Mouse (Mus musculus) lung, adult 2 months (tissue): Measurements from ENCODE around the gene Itgal. TPM values are rescaled to one million over a fixed set of nuclear protein-coding genes. Genes with fewer than 3 reads are reported as not detected.
A peak's percentile ranks its signal among the peaks of the same experiment; 100 is the strongest.

Source experiments
- DNase-seq: peaks from one replicate; pipeline ENCODE4 v3.0.0; 2022
- H3K4me1 ChIP-seq: fragments of 200-500 bp; 2 replicates; pipeline ENCODE4 v1.6.1; 2011; ENCODE audit warnings: low read length; ENCODE audit not compliant: control insufficient read depth, insufficient read depth
- H3K4me3 ChIP-seq: fragments of 200-500 bp; replicated peaks from 2 replicates; pipeline ENCODE3; 2011; ENCODE audit warnings: low read depth, mild to moderate bottlenecking, control low read depth, low read length; ENCODE audit errors: extremely low read depth
- CTCF ChIP-seq: fragments of 200-500 bp; IDR thresholded peaks from 2 replicates; pipeline ENCODE4 v1.5.1; 2011; ENCODE audit warnings: mild to moderate bottlenecking, low read length, control low read depth; ENCODE audit not compliant: insufficient read depth
- POLR2A ChIP-seq: fragments of 200-500 bp; IDR thresholded peaks from 2 replicates; pipeline ENCODE4 v1.6.1; 2011; ENCODE audit warnings: low read depth, mild to moderate bottlenecking, control low read depth, low read length, borderline replicate concordance; ENCODE audit errors: extremely low read depth
- WGBS: fragments of 180-500 bp; shearing (Covaris S2); methylation state at CpG from one replicate; pipeline ENCODE4 v1.1.7; 2018; 5-methylcytosine and 5-hydroxymethylcytosine counted together
- polyA plus RNA-seq: library from polyadenylated mRNA; depleted of rRNA; stranded (reverse); fragments of >200 nt; gene quantifications from 2 replicates; pipeline ENCODE4 v1.2.3, GENCODE M21; 2012

Itgal gene
- polyA plus RNA-seq, 1 experiment, result 36.9 TPM

GRCm38 (mm10) chr7:127296786-127297555, 911 bp downstream of the Itgal start:
- peak overlapping the region; percentile 20 for H3K4me3 ChIP-seq
- DNase-seq, result no peak
- H3K4me1 ChIP-seq, result no peaks in the 10 kb centered on the region
- no peak for TF ChIP-seq POLR2A
- no peak for TF ChIP-seq CTCF
- WGBS, result 82% methylated on average over 5 of the region's 5 CpGs

GRCm38 (mm10) chr7:127297586-127298193, 1.6 kb downstream of the Itgal start:
- TF ChIP-seq POLR2A (no peak), CTCF (no peak)
- Histone ChIP-seq H3K4me3 (no peak overlapping the region), H3K4me1 (no peaks in the 10 kb centered on the region)
- WGBS, result 80% methylated on average over 5 of the region's 5 CpGs
- DNase-seq, result no peak

- Histone ChIP-seq H3K4me1 (no peaks in the 10 kb centered on the region), H3K4me3 (no peak overlapping the region)
- TF ChIP-seq POLR2A (no peak), CTCF (no peak)
- DNase-seq, result no peak
- WGBS, result 77% methylated on average over 2 of the region's 2 CpGs
Observed at GRCm38 (mm10) chr7:127308431-127308830, 12.4 kb downstream of the Itgal start.

- no peak for TF ChIP-seq POLR2A
- 0 out of 2 replicates have a peak, but pooled peaks have one; percentile 3 for TF ChIP-seq CTCF
- H3K4me3 ChIP-seq, result no peak overlapping the region
- H3K4me1 ChIP-seq, result no peaks in the 10 kb centered on the region
- no peak for DNase-seq
- WGBS, result 73% methylated on average over 4 of the region's 4 CpGs
Observed at GRCm38 (mm10) chr7:127308887-127309286, 12.8 kb downstream of the Itgal start.

- WGBS, result 64% methylated on average over 12 of the region's 12 CpGs
- no peak overlapping the region for H3K4me3 ChIP-seq
- no peak for TF ChIP-seq POLR2A
- no peak for TF ChIP-seq CTCF
- no peak for DNase-seq
- no peaks in the 10 kb centered on the region for H3K4me1 ChIP-seq
Observed at GRCm38 (mm10) chr7:127309951-127310350, 13.9 kb downstream of the Itgal start.

- WGBS, result 34% methylated on average over 8 of the region's 8 CpGs
Observed at GRCm38 (mm10) chr7:127313912-127314311, 17.9 kb downstream of the Itgal start.

GRCm38 (mm10) chr7:127321106-127321505, 25.0 kb downstream of the Itgal start:
- H3K4me1 ChIP-seq, result no peaks in the 10 kb centered on the region
- DNase-seq, result no peak
- no peak for TF ChIP-seq POLR2A
- no peak for TF ChIP-seq CTCF
- WGBS, result 53% methylated on average over 4 of the region's 4 CpGs
- no peak overlapping the region for H3K4me3 ChIP-seq

More at GRCm38 (mm10) chr7:127313912-127314311, 17.9 kb downstream of the Itgal start:
- H3K4me1 ChIP-seq, result no peaks in the 10 kb centered on the region
- no peak overlapping the region for H3K4me3 ChIP-seq
- no peak for DNase-seq
- no peak for TF ChIP-seq CTCF

GRCm38 (mm10) chr7:127322085-127322484, 26.0 kb downstream of the Itgal start:
- no peak for DNase-seq
- Histone ChIP-seq H3K4me3 (no peak overlapping the region), H3K4me1 (no peaks in the 10 kb centered on the region)
- TF ChIP-seq CTCF (peak; percentile 39), POLR2A (no peak)
- WGBS, result 30% methylated on average over 5 of the region's 5 CpGs

GRCm38 (mm10) chr7:127324944-127325343, 28.9 kb downstream of the Itgal start:
- 67% methylated on average over 7 of the region's 7 CpGs for WGBS
- TF ChIP-seq CTCF, result no peak
- TF ChIP-seq POLR2A, result no peak
- DNase-seq, result no peak

GRCm38 (mm10) chr7:127325550-127325949, 29.5 kb downstream of the Itgal start:
- Histone ChIP-seq H3K4me1 (no peaks in the 10 kb centered on the region), H3K4me3 (no peak overlapping the region)
- 77% methylated on average over 8 of the region's 8 CpGs for WGBS
- TF ChIP-seq CTCF (no peak), POLR2A (no peak)
- DNase-seq, result no peak

More at GRCm38 (mm10) chr7:127324944-127325343, 28.9 kb downstream of the Itgal start:
- Histone ChIP-seq H3K4me1 (no peaks in the 10 kb centered on the region), H3K4me3 (no peak overlapping the region)
